Comparison of ENCODE assay signal across 21 mouse cellular contexts in genomic region chr1:78395191-78395735, GRCm38 (mm10).
DNase-seq lines count a peak whose midpoint lies in the region; ATAC-seq lines count a peak whose summit lies in the region.
"Had no signal": no experiment of that assay in that cellular context is flagged by ENCODE, and none has a peak within 500 bp of the region (broad histone marks: within the 10 kb centered on the region; RNA-seq: fewer than 3 reads in every experiment).

No protein-coding gene starts in this region.

- no peak for ATAC-seq in forebrain, embryonic 14.5 days
- no peak for ATAC-seq in neural tube, embryonic 15.5 days (ENCODE audit: low FRiP score)
- ATAC-seq in embryonic facial prominence, embryonic 15.5 days (ENCODE audit: insufficient number of reproducible peaks, low FRiP score, low TSS enrichment, low read depth), result no peak
- ATAC-seq: forebrain, embryonic 15.5 days; Patski had no signal

- DNase-seq in forebrain, embryonic 10.5 days (ENCODE audit: extremely low spot score, low spot score), result no peak
- DNase-seq in forebrain, embryonic 14.5 days (ENCODE audit: low spot score), result no peak
- peak; percentile 20 for DNase-seq in neural tube, embryonic 10.5 days (ENCODE audit: extremely low spot score, low spot score)
- DNase-seq in spleen, adult 18-20 months, result no peak
- DNase-seq in left cerebral cortex, adult 9 months (ENCODE audit: low spot score in 2 of 2), result no peak
- DNase-seq: cerebellum, adult 9-10 months; heart, postnatal 10 days; kidney, adult 9 months; kidney, postnatal 36 days; liver, embryonic 13.5 days; lung, embryonic 14.5 days; lung, postnatal 4 days; thymus, postnatal 36 days had no signal

- H3K27ac ChIP-seq in forebrain, embryonic 10.5 days, result peak overlapping the region; percentile 67; the same call in 1 of the 2 replicates
- H3K27ac ChIP-seq in forebrain, embryonic 14.5 days (ENCODE audit: low read depth, low read length), result no peak overlapping the region
- H3K27ac ChIP-seq in neural tube, embryonic 15.5 days (replicated peaks), result no peak overlapping the region
- peak overlapping the region; percentile 79 for H3K27ac ChIP-seq in embryonic facial prominence, embryonic 15.5 days (replicated peaks)
- H3K27ac ChIP-seq: forebrain, embryonic 15.5 days; hindbrain, embryonic 14.5 days; liver, embryonic 13.5 days; neural tube, embryonic 13.5 days had no signal

- H3K9ac ChIP-seq in forebrain, embryonic 14.5 days (ENCODE audit: low read length), result no peak overlapping the region
- H3K9ac ChIP-seq in neural tube, embryonic 15.5 days (replicated peaks), result no peak overlapping the region
- H3K9ac ChIP-seq in embryonic facial prominence, embryonic 15.5 days, result no peak overlapping the region
- H3K9ac ChIP-seq: forebrain, embryonic 15.5 days; hindbrain, embryonic 14.5 days; liver, embryonic 13.5 days; lung, embryonic 14.5 days; neural tube, embryonic 13.5 days had no signal

- WGBS in forebrain, embryonic 10.5 days, result 69% methylated on average over 8 of the region's 8 CpGs
- WGBS in forebrain, embryonic 14.5 days, result 74% methylated on average over 8 of the region's 8 CpGs
- WGBS in neural tube, embryonic 15.5 days, result 66% methylated on average over 8 of the region's 8 CpGs
- 42% methylated on average over 8 of the region's 8 CpGs for WGBS in embryonic facial prominence, embryonic 15.5 days

- no peak overlapping the region for H3K4me3 ChIP-seq in forebrain, embryonic 10.5 days
- H3K4me3 ChIP-seq in forebrain, embryonic 14.5 days (ENCODE audit: low read depth, low read length), result no peak overlapping the region
- H3K4me3 ChIP-seq in neural tube, embryonic 15.5 days (replicated peaks), result no peak overlapping the region
- H3K4me3 ChIP-seq in embryonic facial prominence, embryonic 15.5 days (replicated peaks), result no peak overlapping the region
- H3K4me3 ChIP-seq: forebrain, embryonic 15.5 days; liver, embryonic 13.5 days; neural tube, embryonic 13.5 days had no signal

- no peaks in the 10 kb centered on the region for H3K36me3 ChIP-seq in forebrain, embryonic 10.5 days (replicated peaks)
- no peaks in the 10 kb centered on the region for H3K36me3 ChIP-seq in forebrain, embryonic 14.5 days (ENCODE audit: control insufficient read depth, insufficient read depth, low read length)
- no peaks in the 10 kb centered on the region for H3K36me3 ChIP-seq in neural tube, embryonic 15.5 days
- H3K36me3 ChIP-seq in embryonic facial prominence, embryonic 15.5 days, result no peaks in the 10 kb centered on the region
- H3K36me3 ChIP-seq: forebrain, embryonic 15.5 days; liver, embryonic 13.5 days; neural tube, embryonic 13.5 days had no signal

- no peak overlapping the region for H3K4me2 ChIP-seq in forebrain, embryonic 14.5 days (ENCODE audit: low read length)
- no peak overlapping the region for H3K4me2 ChIP-seq in neural tube, embryonic 15.5 days
- H3K4me2 ChIP-seq in embryonic facial prominence, embryonic 15.5 days (replicated peaks), result no peak overlapping the region
- H3K4me2 ChIP-seq: forebrain, embryonic 15.5 days; heart, embryonic 11.5 days; hindbrain, embryonic 14.5 days; liver, embryonic 13.5 days; lung, embryonic 14.5 days; midbrain, embryonic 11.5 days; neural tube, embryonic 13.5 days had no signal

- peaks cover 19% of the 10 kb centered on the region for H3K4me1 ChIP-seq in forebrain, embryonic 10.5 days
- H3K4me1 ChIP-seq in forebrain, embryonic 14.5 days (ENCODE audit: control insufficient read depth, insufficient read depth, low read length), result no peaks in the 10 kb centered on the region
- peaks cover 4% of the 10 kb centered on the region; the same call in 1 of the 2 replicates for H3K4me1 ChIP-seq in neural tube, embryonic 15.5 days
- peaks cover 25% of the 10 kb centered on the region for H3K4me1 ChIP-seq in embryonic facial prominence, embryonic 15.5 days
- H3K4me1 ChIP-seq: forebrain, embryonic 15.5 days; liver, embryonic 13.5 days had no signal

- H3K27me3 ChIP-seq in forebrain, embryonic 10.5 days (ENCODE audit: poor library complexity, severe bottlenecking), result peaks cover 7% of the 10 kb centered on the region
- H3K27me3 ChIP-seq in forebrain, embryonic 14.5 days (replicated peaks; ENCODE audit: control insufficient read depth, insufficient read depth, low read length), result no peaks in the 10 kb centered on the region
- no peaks in the 10 kb centered on the region for H3K27me3 ChIP-seq in neural tube, embryonic 15.5 days (replicated peaks)
- H3K27me3 ChIP-seq in embryonic facial prominence, embryonic 15.5 days, result no peaks in the 10 kb centered on the region
- H3K27me3 ChIP-seq: forebrain, embryonic 15.5 days; liver, embryonic 13.5 days; Patski had no signal

- no peaks in the 10 kb centered on the region for H3K9me3 ChIP-seq in forebrain, embryonic 10.5 days
- no peaks in the 10 kb centered on the region for H3K9me3 ChIP-seq in forebrain, embryonic 14.5 days (replicated peaks; ENCODE audit: control insufficient read depth, low read length)
- H3K9me3 ChIP-seq in neural tube, embryonic 15.5 days (replicated peaks), result no peaks in the 10 kb centered on the region
- H3K9me3 ChIP-seq in embryonic facial prominence, embryonic 15.5 days (replicated peaks), result no peaks in the 10 kb centered on the region
- H3K9me3 ChIP-seq: forebrain, embryonic 15.5 days; liver, embryonic 13.5 days; neural tube, embryonic 13.5 days had no signal

Comparison
In these comparisons a context has a peak if more than half of its experiments do, and no peak if none do; other contexts are left out.
1. H3K27ac ChIP-seq: peak in forebrain, embryonic 10.5 days (single experiment) and embryonic facial prominence, embryonic 15.5 days (single experiment); none in forebrain, embryonic 14.5 days (single experiment) and neural tube, embryonic 15.5 days (single experiment).